Mouse (Mus musculus): ENCODE measurements around the gene Eif2b3.

The Eif2b3 gene

DNA sequence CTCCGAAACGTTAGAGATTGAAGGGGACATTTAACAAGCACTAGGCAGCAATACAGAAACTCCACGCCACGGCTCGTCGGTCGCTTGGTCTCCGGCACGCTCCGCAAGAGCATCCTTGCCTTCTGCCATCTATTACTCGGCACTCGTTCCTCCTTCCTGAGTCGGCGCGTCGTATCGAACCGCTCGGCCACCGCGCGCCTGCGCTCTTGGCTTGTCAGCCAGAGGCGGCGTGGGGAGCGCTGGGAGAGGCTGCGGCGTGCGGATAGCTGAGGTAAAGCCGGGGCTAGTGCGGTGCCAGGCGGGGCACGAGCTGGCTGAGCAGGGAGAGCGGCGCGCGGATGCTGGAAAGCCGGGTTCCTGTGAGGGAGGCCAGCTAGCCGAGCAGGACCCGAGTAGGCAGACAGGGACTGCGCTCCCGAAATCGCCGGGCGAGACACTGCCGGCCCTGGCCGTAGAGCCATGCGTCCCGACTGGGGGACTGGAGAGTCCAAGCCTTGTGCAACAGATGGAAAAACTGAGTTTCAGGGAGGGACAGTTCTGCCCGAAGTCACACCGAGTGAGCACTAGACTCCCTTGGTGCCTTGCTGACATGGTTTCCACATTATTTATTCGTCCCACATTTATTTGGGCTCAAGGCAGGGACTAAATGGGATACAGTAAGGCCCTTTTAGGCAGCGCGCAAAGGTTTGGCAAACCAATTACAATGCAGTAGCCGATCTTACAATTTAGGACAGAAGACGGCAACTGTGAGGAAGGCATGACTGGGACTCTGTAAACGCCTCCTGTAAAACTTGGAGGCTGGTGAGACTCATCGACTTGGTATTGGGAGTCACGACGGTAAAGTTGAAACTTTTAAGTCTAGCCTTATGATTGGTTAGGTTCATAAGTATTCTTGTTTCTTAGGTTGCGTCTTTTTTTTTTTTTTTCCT, at the start of gene Eif2b3:
Gene Eif2b3, plus strand, starts transcription at position 197 of the 929 bp plus-strand sequence.
- peak; percentile 71 for DNase-seq (ENCODE audit: low spot score)

DNA sequence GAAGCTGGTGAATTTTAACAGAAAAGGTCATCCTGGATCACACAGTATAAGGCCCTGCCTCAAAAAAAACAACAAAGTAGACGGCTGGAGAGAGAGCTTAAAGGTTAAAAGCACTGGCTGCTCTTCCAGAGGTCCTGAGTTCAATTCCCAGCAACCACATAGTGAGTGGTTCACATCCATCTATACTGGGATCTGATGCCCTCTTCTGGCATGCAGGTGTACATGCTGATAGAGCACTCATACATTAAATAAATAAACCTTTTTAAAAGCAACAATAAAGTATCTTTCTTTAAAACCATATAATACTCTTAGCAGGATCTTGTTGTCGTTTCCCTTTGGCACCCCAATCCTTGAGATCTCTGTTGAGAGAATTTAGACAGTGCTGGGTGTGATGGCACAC, 42.7 kb upstream of the Eif2b3 start:
- no peak for DNase-seq (ENCODE audit: low spot score)

DNA sequence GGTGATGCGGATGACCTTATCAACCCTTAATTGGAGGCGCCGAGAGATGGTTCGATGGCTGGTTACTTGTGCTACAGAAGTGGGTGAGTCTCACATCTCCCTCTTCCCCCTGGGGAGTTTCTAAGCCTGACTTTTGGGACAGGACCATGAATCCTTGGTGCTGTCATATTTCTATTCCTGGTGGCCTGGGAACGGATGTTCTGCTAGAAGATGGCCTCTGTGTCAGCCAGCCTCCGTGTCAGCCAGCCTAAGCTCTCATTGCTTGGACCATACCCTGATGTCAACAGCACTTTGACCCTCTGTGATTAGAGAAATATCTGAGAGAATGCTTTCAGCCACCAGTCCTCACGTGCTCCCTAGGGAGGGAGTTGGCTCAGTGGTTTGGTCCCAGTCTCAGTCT, 33.5 kb upstream of the Eif2b3 start:
- no peak for DNase-seq (ENCODE audit: low spot score)

DNA sequence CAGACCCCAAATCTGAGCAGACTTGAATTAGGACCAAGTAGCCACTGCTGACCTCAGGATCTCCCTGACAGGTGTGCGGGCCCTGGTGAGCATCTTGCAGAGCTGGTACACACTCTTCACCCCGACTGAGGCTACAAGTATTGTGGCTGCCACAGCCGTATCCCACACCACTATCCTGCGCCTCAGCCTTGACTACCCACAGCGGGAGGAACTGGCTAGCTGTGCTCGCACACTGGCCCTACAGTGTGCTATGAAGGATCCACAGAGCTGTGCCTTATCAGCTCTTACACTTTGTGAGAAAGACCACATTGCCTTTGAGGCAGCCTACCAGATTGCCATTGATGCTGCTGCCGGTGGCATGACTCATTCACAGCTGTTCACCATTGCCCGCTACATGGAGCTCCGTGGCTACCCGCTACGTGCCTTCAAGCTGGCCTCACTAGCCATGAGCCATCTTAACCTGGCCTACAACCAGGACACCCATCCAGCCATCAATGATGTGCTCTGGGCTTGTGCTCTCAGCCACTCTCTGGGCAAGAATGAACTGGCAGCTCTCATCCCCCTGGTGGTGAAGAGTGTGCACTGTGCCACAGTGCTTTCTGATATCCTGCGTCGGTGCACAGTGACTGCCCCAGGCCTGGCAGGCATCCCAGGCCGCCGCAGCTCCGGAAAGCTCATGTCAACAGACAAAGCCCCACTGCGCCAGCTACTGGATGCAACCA, 32.6 kb upstream of the Eif2b3 start:
- DNase-seq (ENCODE audit: low spot score), result peak; percentile 14

DNA sequence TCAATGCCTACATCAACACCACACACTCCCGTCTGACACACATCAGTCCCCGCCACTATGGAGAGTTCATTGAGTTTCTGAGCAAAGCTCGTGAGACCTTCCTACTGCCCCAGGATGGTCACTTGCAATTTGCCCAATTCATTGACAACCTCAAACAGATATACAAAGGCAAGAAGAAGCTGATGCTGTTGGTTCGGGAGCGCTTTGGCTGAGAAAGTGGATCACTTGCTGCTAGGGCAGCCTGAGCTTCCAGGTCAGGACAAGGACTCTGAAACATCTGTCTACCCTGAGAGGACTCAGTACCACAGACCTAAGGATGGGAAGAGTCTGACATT, 32.1 kb upstream of the Eif2b3 start:
- no peak for DNase-seq (ENCODE audit: low spot score)

DNA sequence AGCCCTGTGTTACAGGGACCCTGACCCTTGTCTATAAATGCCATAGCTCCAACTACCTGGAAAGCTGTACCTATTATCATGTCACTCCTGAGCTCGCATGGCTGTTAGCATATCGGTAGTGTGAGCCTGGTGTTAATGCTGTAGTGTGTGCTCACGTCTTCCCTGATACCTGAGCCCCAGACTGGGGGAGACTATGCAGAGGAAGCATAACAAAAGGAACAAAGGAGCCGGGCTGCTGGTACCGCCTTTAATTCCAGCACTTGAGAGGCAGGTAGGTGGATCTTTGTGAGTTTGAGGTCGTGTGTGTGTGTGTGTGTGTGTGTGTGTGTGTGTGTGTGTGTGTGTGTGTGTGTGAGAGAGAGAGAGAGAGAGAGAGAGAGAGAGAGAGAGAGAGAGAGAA, 29.5 kb upstream of the Eif2b3 start:
- DNase-seq (ENCODE audit: low spot score), result no peak

DNA sequence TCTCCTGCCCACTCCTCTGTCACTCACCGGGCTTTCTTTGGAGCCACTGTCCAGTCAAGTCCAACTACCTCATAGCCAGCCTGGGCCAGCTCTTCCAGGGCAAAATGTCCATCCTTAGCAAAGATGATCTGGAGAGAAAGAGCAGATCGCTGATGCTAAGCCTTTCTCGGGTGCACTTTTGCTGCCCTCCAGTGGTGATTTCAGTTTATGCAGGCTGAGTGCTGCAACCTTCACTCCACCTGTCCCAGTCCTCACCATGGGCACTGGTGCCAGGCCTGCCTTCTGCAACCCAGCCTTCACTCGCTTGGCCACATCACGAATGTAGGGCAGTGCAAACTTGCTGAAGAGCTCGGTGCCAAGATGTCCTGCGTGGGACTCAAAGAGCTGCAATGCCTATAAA, 27.8 kb upstream of the Eif2b3 start:
- DNase-seq (ENCODE audit: low spot score), result peak; percentile 57

DNA sequence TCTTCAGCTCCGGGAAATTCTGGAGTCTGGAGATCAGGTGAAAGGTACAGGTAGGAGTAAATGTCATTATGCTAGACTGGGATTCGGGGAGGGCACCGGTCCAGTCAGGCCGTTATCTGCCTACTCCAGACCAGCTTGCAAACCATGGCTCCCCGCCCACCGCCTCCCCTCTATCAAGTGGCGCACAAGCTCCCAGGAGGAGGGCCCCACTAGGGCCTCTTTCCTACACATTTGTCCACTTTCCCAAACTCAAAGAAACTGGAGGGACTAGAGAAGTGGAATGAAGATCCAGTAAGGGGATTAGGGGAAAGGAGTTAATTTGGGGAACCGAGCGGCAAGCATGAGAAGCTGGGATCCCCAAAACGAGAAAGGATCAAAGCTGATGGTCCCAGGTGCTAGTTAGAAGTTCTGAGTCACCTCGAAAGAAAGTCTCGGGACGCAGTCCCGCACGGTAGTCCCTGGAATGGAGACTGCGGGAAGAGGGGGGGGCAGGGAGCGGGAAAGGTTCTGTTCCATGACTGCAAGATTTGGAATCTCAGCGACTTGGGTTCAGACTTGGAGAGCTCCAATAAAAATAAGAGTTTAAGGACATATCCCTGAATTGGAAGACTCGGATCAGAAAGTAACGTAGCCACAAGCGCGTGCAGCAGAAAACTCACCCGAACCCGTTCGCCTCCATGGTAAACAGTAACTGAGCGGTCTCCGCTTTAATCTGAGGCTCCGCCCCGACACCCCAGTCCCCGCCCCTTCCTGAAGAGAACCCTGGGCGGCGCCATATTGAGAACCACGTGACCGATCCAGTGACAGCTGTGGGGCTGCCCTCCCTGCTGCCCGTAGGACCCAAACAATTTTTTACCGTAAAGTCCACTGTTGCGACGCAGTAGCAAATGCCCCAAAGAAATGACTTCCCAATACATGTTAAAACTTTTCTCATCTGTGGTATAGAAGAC, 25.3 kb upstream of the Eif2b3 start, which contains the start of gene Urod:
Gene Urod, minus strand, starts transcription at position 742 of the 950 bp plus-strand sequence.
- DNase-seq (ENCODE audit: low spot score), result peak; percentile 72

DNA sequence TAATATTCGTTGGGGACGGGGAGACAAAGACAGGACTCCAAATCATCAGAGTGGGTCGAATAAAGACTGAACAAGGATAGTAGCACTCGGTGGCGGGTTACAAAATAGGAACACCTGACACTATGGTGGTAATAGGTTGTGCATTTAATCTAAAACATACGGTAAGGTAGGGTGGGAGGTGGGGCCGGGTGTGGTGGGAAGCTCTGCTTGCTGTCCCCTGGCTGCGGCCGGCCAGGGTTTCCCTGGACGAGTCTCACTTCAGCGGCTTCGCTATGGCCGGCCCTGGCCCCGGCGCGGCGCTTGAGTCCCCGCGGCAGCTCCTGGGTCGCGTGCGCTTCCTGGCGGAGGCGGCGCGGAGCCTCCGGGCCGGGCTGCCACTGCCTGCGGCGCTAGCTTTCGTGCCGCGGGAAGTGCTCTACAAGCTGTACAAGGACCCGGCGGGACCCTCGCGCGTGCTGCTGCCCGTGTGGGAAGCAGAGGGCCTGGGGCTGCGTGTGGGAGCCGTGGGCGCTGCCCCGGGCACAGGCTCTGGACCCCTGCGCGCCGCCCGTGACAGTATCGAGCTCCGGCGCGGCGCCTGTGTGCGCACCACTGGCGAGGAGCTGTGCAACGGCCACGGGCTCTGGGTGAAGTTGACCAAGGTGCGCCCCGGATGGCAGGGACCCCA, 23.9 kb upstream of the Eif2b3 start, which contains the start of gene Hectd3:
Gene Hectd3, plus strand, starts transcription at position 187 of the 667 bp plus-strand sequence.
- peak; percentile 9 for DNase-seq (ENCODE audit: low spot score)

DNA sequence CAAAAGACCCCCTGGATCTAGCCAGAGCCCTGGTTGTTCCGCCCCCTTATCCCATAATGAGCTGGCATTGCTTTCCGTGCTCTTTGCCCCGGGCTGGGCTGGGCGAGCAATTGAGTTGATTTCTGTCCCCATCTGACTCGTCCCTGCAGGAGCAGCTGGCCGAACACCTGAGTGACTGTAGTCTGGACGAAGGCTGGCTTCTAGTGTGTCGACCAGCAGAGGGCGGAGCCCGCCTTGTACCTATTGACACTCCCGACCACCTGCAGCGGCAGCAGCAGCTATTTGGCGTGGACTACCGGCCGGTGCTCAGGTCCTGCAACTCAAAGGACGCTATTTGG, 23.4 kb upstream of the Eif2b3 start:
- DNase-seq (ENCODE audit: low spot score), result peak; percentile 26

DNA sequence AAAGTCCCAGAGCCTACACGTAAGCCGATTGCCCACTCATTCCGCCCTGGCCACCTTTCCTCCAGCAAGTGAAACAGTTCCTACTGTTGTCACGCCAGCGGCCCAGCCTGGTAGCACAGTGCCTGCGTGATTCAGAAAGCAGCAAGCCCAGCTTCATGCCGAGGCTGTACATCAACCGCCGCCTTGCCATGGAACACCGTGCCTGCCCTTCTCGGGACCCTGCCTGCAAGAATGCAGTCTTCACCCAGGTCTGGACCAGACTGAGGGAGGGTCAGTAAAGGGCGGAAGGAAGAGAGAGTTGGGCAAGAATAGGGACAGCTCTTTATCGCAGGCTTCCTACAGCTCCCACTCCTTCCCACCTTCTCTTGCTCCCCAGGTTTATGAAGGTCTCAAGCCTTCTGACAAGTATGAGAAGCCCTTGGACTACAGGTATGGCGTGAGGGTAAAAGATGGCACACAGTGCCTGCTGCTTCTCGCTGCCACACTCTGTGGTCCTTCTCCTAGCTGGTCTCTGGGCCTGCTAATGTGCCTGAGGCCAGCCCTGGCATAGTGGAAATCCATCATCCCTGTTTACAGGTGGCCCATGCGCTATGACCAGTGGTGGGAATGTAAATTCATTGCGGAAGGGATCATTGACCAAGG, 19.6 kb upstream of the Eif2b3 start:
- no peak for DNase-seq (ENCODE audit: low spot score)

DNA sequence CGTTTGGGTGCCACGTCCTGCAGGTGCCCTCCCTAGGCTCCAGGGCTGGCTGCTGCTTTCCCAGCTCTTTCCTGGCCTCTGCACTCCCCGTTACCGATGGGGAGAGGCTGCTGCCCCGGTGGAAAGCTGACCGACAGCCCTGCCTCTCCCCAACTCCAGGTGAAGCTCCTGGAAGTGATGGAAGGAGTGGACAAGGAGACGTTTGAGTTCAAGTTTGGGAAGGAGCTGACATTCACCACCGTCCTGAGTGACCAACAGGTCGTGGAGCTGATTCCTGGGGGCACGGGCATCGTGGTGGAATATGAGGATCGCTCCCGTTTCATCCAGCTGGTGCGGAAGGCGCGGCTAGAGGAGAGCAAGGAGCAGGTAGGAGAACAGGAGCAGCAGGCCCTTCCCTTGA, 17.2 kb upstream of the Eif2b3 start:
- DNase-seq (ENCODE audit: low spot score), result no peak

DNA sequence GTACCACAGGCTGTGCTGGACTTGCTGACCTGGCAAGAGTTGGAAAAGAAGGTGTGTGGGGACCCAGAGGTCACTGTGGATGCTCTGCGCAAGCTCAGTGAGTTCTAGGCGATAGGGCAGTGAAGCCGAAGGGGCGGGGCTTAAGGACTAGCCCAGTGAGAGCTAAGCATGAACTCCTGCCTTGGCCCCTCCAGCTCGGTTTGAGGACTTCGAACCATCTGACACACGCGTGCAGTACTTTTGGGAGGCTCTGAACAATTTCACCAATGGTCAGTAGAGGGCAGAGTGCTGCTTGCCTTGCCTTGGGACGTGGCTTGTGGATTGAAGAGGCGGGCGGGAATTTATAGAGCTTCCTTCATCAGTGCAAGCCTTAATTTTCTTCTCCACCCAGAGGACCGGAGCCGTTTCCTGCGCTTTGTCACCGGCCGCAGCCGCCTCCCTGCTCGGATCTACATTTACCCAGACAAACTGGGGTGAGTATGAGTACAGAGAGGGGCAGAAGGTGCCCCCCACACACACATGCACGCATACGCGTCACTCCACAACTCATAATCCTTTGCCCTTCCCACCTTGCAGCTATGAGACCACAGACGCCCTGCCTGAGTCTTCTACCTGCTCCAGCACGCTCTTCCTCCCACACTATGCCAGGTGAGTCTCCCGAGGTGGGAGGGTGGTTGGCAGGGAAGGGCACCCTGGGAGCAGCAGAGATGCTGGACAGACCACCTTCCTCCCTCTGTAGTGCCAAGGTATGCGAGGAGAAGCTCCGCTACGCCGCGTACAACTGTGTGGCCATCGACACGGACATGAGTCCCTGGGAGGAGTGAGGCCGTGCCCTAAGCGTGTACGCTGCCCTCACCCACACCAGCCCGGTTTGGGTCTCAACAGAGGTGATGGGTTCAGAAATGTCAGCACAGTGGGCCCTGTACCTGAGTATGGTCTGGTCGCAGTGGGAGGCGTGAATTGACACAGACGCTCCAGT, 16.4 kb upstream of the Eif2b3 start:
- DNase-seq (ENCODE audit: low spot score), result peak; percentile 29

DNA sequence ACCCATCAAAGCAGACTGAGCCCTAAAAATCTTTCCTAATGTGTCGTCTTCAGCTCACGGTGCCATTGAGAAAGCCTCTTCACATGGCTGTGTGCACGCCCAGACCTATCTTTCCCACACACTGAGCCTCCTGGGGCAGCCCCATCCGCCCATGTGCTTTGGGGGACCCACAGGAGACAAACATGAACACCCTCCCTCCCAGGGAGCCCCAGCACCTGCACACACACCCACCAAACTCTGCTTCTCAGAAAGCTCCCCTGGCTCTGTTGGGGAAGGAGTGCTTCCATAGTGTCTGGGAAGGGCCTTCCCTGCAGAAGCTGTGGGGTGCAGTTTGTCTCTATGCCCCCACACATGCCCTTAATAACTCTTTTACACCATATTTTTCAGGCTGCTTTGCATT, 14.6 kb upstream of the Eif2b3 start:
- DNase-seq (ENCODE audit: low spot score), result no peak

DNA sequence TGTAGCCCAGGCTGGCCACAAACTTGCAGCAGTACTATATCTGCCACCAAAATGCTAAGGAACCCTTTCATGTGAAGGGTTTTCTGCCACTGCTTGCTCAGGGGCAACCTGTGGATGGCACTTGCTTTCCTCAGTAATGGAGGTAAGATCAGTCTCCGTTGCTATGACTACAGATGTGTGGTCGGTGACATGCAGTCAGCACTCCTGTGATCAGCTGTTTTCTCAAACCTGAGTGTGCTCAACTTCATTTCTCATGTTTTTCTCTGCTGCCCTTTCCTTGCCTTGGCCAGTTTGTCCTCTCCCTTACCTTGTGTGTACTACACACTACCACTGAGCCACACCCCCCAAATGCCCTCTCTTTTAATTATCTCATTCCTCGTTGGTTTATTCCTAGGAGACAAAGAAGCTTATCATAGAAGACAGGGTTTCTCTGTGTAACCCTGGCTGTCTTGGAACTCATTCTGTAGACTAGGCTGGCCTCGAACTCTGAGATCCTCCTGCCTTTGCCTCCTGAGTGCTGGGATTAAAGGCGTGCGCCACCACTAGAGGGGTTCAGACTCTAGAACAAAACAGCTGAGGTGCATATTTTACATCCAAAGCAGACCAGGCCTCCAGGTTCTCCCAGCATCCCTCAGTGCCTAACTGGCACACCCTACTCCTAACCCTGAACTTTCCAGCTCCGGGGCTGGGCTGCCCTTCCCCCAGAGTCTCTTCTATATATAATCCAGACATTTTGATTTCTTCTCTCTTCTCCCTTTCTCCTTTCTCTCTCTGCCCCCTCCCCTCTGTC, 13.4 kb upstream of the Eif2b3 start:
- no peak for DNase-seq (ENCODE audit: low spot score)

DNA sequence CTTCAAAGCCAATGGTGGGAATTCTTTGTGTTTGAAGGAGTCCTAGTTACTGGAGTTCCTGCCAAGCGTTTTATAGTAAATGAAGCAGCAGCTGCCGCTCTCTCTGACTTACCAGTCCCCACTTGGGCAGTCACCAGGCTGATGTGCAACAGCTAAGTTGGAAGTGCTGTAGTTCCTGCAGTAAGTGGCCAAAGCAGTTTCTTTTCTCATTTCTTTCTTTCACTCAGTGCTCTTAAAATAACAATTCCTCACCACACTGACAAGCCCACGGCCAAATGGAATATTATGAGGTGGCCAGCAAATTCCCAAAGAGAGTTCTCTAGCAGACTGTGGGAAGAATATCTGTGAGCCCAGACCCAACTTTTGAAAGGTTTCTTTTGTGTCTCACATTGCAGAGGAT, 12.1 kb upstream of the Eif2b3 start:
- DNase-seq (ENCODE audit: low spot score), result no peak

DNA sequence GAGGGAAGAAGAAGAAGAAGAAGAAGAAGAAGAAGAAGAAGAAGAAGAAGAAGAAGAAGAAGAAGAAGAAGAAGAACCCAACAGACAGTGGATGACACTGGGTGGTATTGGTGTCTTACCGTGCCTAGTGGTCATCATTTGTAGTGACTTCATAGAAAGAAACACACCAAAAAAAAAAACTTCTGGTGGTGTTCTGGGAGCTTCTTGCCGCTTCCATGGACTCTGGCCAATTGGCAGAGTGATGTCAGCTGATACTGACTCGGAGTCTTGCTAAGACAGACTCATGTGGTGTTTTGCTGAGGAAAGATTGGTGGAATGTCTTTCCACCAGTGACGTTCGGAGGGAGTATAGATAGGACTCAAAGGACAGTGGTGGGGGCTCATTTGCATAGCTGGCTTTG, 9.0 kb upstream of the Eif2b3 start:
- no peak for DNase-seq (ENCODE audit: low spot score)

DNA sequence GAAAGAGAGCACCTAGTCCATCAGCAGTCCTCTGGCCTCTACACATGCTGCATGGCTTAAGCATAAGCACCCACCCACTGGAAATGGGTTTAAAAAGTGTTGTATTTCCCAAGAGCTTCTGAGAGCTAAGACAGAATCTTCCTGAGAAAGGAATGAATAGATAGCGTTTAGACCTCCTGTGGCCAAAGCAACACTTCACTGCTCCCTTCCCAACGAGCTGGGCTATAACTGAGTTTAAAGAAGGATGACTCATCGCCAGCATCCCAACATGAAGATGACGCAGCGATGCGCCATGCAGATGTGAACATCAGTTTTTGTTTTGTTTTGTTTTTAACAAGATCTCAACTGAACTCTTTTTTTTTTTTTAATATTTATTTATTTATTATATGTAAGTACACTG, 5.6 kb upstream of the Eif2b3 start:
- no peak for DNase-seq (ENCODE audit: low spot score)

DNA sequence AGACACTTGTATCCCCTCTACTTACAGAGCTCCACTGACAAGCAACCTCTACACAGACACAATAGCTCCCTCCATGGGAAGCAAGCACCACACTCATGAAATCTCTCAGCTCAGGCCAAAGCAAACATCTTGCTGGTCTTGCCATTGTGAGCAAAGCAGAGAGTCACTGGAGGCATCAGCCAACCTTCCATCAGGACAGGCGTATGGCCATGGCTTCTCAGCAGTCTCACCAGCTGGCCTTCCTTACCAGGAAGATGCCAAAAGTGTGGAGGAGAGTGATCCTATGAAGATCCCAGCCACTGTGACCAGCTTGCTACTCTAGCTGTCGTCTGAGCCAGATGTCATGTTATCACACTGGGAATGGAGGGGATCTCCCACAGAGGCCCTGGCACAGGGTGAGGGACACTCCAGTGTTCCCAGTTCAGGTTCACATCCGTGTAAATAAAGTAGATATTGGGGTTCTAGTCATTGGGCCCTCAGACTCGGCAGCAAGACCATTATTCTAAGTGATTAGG, 4.2 kb upstream of the Eif2b3 start:
- no peak for DNase-seq (ENCODE audit: low spot score)

Measured in ovary, postnatal 10 days (tissue).